Mouse (Mus musculus) thymus, adult 2 months (tissue): ENCODE results near the gene Traf3. TPM values are rescaled to one million over a fixed set of nuclear protein-coding genes. Genes with fewer than 3 reads are reported as not detected.

ENCODE experiments used
- DNase-seq: peaks from one replicate; pipeline ENCODE4 v3.0.0; 2021
- H3K27ac ChIP-seq: fragments of 200-500 bp; 2 replicates; pipeline ENCODE4 v1.5.1; 2012; ENCODE audit warnings: low read length, control low read depth; ENCODE audit not compliant: control insufficient read depth, insufficient read depth
- H3K27me3 ChIP-seq: fragments of 200-500 bp; 2 replicates; pipeline ENCODE4 v1.6.1; 2012; ENCODE audit warnings: mild to moderate bottlenecking, low read length, moderate library complexity, mixed read lengths; ENCODE audit not compliant: control insufficient read depth, insufficient read depth
- H3K36me3 ChIP-seq: fragments of 200-500 bp; 2 replicates; pipeline ENCODE4 v1.6.1; 2012; ENCODE audit warnings: mild to moderate bottlenecking, low read length, moderate library complexity; ENCODE audit not compliant: control insufficient read depth, insufficient read depth
- H3K4me1 ChIP-seq: fragments of 200-500 bp; replicated peaks from 2 replicates; pipeline ENCODE4 v1.6.1; 2012; ENCODE audit warnings: low read length; ENCODE audit not compliant: control insufficient read depth, insufficient read depth
- H3K4me3 ChIP-seq: fragments of 200-500 bp; 2 replicates; pipeline ENCODE4 v1.5.1; 2012; ENCODE audit warnings: mild to moderate bottlenecking, low read length, control low read depth, moderate library complexity; ENCODE audit not compliant: control insufficient read depth, insufficient read depth
- CTCF ChIP-seq: fragments of 200-500 bp; IDR thresholded peaks from 2 replicates; pipeline ENCODE4 v1.5.1; 2012; ENCODE audit warnings: mild to moderate bottlenecking, control low read depth, low read length, moderate library complexity, borderline replicate concordance; ENCODE audit not compliant: control insufficient read depth, poor library complexity, insufficient read depth; ENCODE audit errors: extremely low read depth
- POLR2A ChIP-seq: fragments of 200-500 bp; IDR thresholded peaks from 2 replicates; pipeline ENCODE4 v1.6.1; 2012; ENCODE audit warnings: mild to moderate bottlenecking, low read length, control low read depth, moderate library complexity; ENCODE audit not compliant: control insufficient read depth, poor library complexity, insufficient read depth; ENCODE audit errors: extremely low read depth
- WGBS: fragments of 180-500 bp; shearing (Covaris S2); methylation state at CpG from one replicate; pipeline ENCODE4 v1.1.7; 2018; 5-methylcytosine and 5-hydroxymethylcytosine counted together
- polyA plus RNA-seq: library from polyadenylated mRNA; depleted of rRNA; stranded (reverse); fragments of >200 nt; gene quantifications from 2 replicates; pipeline ENCODE4 v1.2.3, GENCODE M21; 2012

The Traf3 gene
- polyA plus RNA-seq, 1 experiment, result 40.2 TPM

GRCm38 (mm10) chr12:111242346-111242745 is 76.2 kb downstream of the Traf3 start:
- Histone ChIP-seq H3K4me1 (peaks cover 15% of the 10 kb centered on the region), H3K27me3 (no peaks in the 10 kb centered on the region), H3K27ac (no peak overlapping the region), H3K36me3 (no peaks in the 10 kb centered on the region), H3K4me3 (no peak overlapping the region)
- no peak for DNase-seq
- 98% methylated on average over 5 of the region's 5 CpGs for WGBS
- no peak for TF ChIP-seq POLR2A
- TF ChIP-seq CTCF, result no peak

DNA sequence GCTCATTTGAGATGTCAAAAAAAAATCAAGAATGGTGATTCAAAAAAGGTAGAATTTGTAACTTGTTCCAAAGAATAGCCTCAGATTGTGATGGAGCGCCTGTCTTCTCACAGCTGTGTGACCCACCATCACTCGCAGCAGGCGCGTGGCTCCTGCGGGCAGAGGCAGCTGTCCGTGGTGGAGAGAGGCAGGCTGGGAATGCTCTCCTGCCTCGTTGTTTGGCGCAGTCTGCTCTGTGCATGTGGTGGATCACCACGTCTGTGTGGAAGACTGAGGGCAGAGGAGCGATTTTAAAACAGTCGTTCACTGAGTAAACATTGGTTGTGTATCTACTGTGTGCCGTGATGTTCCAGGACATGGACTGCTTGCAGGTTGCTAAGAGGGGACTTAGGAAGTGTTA is 77.6 kb downstream of the Traf3 start:
- Histone ChIP-seq H3K4me1 (peaks cover 8% of the 10 kb centered on the region), H3K27me3 (no peaks in the 10 kb centered on the region), H3K27ac (no peak overlapping the region), H3K4me3 (no peak overlapping the region), H3K36me3 (peaks cover 4% of the 10 kb centered on the region)
- WGBS, result 96% methylated on average over 12 of the region's 12 CpGs
- TF ChIP-seq POLR2A (no peak), CTCF (no peak)
- DNase-seq, result no peak

DNA sequence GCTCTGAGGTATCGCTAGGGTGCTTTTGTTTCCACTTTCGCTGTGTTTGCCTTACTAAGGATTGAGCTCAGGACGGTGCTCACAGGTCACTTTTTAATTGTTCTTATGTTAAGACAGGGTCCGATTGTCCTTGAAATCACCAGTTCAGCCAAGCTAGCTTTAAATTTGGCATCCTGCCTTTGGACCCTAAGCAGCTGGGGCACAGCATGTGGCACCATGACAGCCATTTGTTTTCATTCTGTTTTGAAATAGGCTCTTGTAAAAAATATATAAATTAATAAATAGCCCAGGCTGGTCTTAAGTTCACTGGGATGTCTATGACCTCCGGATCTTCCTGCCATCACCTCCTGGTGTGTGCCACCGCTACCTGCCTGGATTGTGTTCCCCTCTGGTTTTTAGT is 78.9 kb downstream of the Traf3 start:
- Histone ChIP-seq H3K27me3 (no peaks in the 10 kb centered on the region), H3K4me3 (no peak overlapping the region), H3K4me1 (no peaks in the 10 kb centered on the region), H3K36me3 (peaks cover 6% of the 10 kb centered on the region), H3K27ac (no peak overlapping the region)
- no peak for DNase-seq
- TF ChIP-seq CTCF (no peak), POLR2A (no peak)
- WGBS, result 98% methylated on average over 6 of the region's 6 CpGs

DNA sequence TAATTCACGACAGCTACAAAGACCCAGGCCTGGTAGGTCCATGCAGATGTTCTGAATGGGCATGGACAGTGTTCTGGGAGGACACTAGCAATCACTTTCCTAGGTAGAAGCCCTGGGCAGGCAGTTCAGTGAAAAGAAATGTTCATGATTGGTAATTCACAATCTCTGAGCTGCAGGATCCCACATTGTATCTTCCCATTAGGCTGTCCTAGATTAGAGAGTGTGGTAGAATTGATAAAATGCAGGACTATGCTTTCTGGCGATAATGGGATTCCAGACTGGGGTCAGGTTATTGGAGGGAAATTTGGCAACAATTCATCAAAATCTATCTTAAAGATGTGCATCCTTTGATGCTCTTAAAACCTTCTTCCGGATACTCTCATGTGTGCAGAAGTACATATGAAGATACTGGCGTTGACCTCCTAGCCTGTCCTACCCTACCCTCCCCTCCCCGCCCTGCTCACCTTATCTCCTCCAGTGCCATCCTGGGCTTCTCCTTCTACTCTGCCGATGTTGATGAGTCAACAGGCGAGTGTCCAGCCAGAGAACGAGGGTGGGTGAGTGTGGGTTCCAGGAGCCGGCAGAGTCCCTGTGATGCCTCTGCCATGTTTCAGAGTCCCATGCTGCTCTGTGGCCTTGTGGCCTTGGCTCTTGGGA is 80.8 kb downstream of the Traf3 start:
- H3K36me3 ChIP-seq, result peaks cover 6% of the 10 kb centered on the region
- WGBS, result 97% methylated on average over 9 of the region's 9 CpGs

GRCm38 (mm10) chr12:111249095-111249494 is 82.9 kb downstream of the Traf3 start:
- Histone ChIP-seq H3K27ac (no peak overlapping the region), H3K4me3 (no peak overlapping the region), H3K27me3 (no peaks in the 10 kb centered on the region), H3K4me1 (no peaks in the 10 kb centered on the region), H3K36me3 (peaks cover 6% of the 10 kb centered on the region)
- no peak for TF ChIP-seq POLR2A
- TF ChIP-seq CTCF, result no peak
- DNase-seq, result no peak
- WGBS, result 83% methylated on average over 3 of the region's 3 CpGs

More for the DNA sequence above, 80.8 kb downstream of the Traf3 start:
- Histone ChIP-seq H3K4me3 (no peak overlapping the region), H3K4me1 (no peaks in the 10 kb centered on the region), H3K27me3 (no peaks in the 10 kb centered on the region), H3K27ac (no peak overlapping the region)
- TF ChIP-seq CTCF, result no peak
- TF ChIP-seq POLR2A, result no peak
- DNase-seq, result no peak

- 97% methylated on average over 8 of the region's 8 CpGs for WGBS
- peaks cover 6% of the 10 kb centered on the region for H3K36me3 ChIP-seq
- H3K27ac ChIP-seq, result no peak overlapping the region
- no peaks in the 10 kb centered on the region for H3K27me3 ChIP-seq
- no peak for DNase-seq
- H3K4me1 ChIP-seq, result no peaks in the 10 kb centered on the region
- TF ChIP-seq CTCF, result no peak
- TF ChIP-seq POLR2A, result no peak
- no peak overlapping the region for H3K4me3 ChIP-seq
Measured at GRCm38 (mm10) chr12:111250116-111250515, 83.9 kb downstream of the Traf3 start.

GRCm38 (mm10) chr12:111251227-111251626 is 85.1 kb downstream of the Traf3 start:
- H3K27ac ChIP-seq, result no peak overlapping the region
- WGBS, result 79% methylated on average over 9 of the region's 9 CpGs
- H3K4me3 ChIP-seq, result no peak overlapping the region
- TF ChIP-seq CTCF, result no peak
- TF ChIP-seq POLR2A, result no peak
- H3K36me3 ChIP-seq, result peaks cover 12% of the 10 kb centered on the region
- no peaks in the 10 kb centered on the region for H3K4me1 ChIP-seq
- DNase-seq, result no peak
- H3K27me3 ChIP-seq, result no peaks in the 10 kb centered on the region
